Mouse (Mus musculus) kidney, adult 2 months (tissue): ENCODE measurements around the gene Lhfpl2. TPM values are rescaled to one million over a fixed set of nuclear protein-coding genes. Genes with fewer than 3 reads are reported as not detected.

Source experiments
- DNase-seq: peaks from one replicate; pipeline ENCODE4 v3.0.0; 2021
- H3K27ac ChIP-seq: fragments of 200-500 bp; 2 replicates; pipeline ENCODE4 v1.5.1; 2012; ENCODE audit warnings: low read depth, low read length, control low read depth, inconsistent platforms; ENCODE audit not compliant: insufficient read depth
- H3K27me3 ChIP-seq: fragments of 200-500 bp; replicated peaks from 2 replicates; pipeline ENCODE4 v1.6.1; 2012; ENCODE audit warnings: mild to moderate bottlenecking, moderate library complexity, low read length, inconsistent platforms; ENCODE audit not compliant: control insufficient read depth, insufficient read depth
- H3K36me3 ChIP-seq: fragments of 200-500 bp; 2 replicates; pipeline ENCODE4 v1.6.1; 2012; ENCODE audit warnings: mild to moderate bottlenecking, moderate library complexity, low read length, inconsistent platforms; ENCODE audit not compliant: control insufficient read depth, insufficient read depth
- H3K4me1 ChIP-seq: fragments of 200-500 bp; 2 replicates; pipeline ENCODE4 v1.6.1; 2011; ENCODE audit warnings: low read length; ENCODE audit not compliant: control insufficient read depth, insufficient read depth
- H3K4me3 ChIP-seq: fragments of 200-500 bp; 2 replicates; pipeline ENCODE4 v1.5.1; 2011; ENCODE audit warnings: mild to moderate bottlenecking, low read depth, low read length, control low read depth; ENCODE audit not compliant: insufficient read depth
- CTCF ChIP-seq: fragments of 200-500 bp; conservative IDR thresholded peaks from 2 replicates; pipeline ENCODE4 v1.5.1; 2011; ENCODE audit warnings: low read depth, mild to moderate bottlenecking, control low read depth, low read length, moderate library complexity, mixed read lengths; ENCODE audit not compliant: insufficient read depth, insufficient read length
- POLR2A ChIP-seq: fragments of 200-500 bp; IDR thresholded peaks from one replicate; pipeline ENCODE4 v1.6.1; 2011; ENCODE audit warnings: low read depth, low read length, control low read depth
- WGBS: fragments of 180-500 bp; shearing (Covaris S2); methylation state at CpG from one replicate; pipeline ENCODE4 v1.1.7; 2018; 5-methylcytosine and 5-hydroxymethylcytosine counted together
- polyA plus RNA-seq: library from polyadenylated mRNA; depleted of rRNA; stranded (reverse); fragments of >200 nt; gene quantifications from 2 replicates; pipeline ENCODE4 v1.2.3, GENCODE M21; 2012

The Lhfpl2 gene
- polyA plus RNA-seq, 1 experiment = 11.3 TPM

- H3K27me3 ChIP-seq = peaks cover 2% of the 10 kb centered on the region; the same call in 1 of the 2 replicates
- H3K36me3 ChIP-seq = no peaks in the 10 kb centered on the region
- TF ChIP-seq CTCF = peak; percentile 77
- TF ChIP-seq POLR2A = no peak
- peaks cover 16% of the 10 kb centered on the region for H3K4me1 ChIP-seq
- peak; percentile 57 for DNase-seq
- H3K4me3 ChIP-seq = no peak overlapping the region
- no peak overlapping the region for H3K27ac ChIP-seq
- WGBS = 89% methylated on average over 6 of the region's 6 CpGs
Measured at GRCm38 (mm10) chr13:94059778-94060177, 2.2 kb downstream of the Lhfpl2 start.

GRCm38 (mm10) chr13:94060461-94060860 is 2.9 kb downstream of the Lhfpl2 start:
- 88% methylated on average over 3 of the region's 3 CpGs for WGBS
- H3K4me3 ChIP-seq = no peak overlapping the region
- no peak for DNase-seq
- H3K36me3 ChIP-seq = no peaks in the 10 kb centered on the region
- peaks cover 16% of the 10 kb centered on the region for H3K4me1 ChIP-seq
- peaks cover 2% of the 10 kb centered on the region; the same call in 1 of the 2 replicates for H3K27me3 ChIP-seq
- TF ChIP-seq POLR2A (no peak), CTCF (no peak)
- no peak overlapping the region for H3K27ac ChIP-seq

GRCm38 (mm10) chr13:94061256-94061877 is 3.8 kb downstream of the Lhfpl2 start:
- TF ChIP-seq POLR2A (no peak), CTCF (no peak)
- Histone ChIP-seq H3K27me3 (peaks cover 2% of the 10 kb centered on the region; the same call in 1 of the 2 replicates), H3K4me3 (no peak overlapping the region), H3K27ac (no peak overlapping the region), H3K4me1 (peaks cover 16% of the 10 kb centered on the region), H3K36me3 (no peaks in the 10 kb centered on the region)
- whole genome bisulfite sequencing = 65% methylated on average over 9 of the region's 9 CpGs
- no peak for DNase-seq

DNA sequence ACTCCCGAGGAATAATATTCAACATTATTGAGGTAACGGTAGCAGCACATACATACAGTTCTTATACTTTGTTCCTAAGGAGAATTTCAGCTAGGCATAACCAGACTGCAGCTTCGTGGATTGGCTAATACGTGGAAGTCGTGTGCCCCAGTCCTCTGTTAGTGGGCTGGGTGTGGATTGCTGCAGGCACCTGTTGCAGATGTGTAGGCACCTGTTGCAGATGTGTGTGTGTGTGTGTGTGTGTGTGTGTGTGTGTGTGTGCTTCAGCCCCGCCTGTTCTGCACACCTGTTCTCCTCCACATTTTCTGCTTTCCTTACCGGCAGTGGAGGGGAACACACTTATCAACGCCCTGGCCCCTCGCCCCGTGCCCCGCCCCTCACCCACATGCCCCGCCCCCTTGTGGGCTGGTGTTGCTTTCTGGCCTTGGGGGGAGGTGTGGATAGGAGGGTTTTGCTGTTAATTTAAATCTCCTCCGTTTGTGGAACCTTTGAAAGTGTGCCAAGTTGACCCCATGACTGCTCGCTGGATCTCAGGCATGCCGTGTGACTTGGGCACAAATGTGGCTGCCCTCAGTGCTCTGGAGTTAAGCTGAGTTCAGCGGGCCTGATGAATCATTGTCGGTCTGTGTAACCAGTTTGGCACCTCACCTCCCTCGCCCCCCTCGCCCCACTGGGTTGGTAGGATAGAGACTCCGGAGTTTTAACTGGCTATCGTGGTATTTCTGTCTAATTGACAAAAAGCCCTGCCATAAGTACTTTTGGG is 4.9 kb downstream of the Lhfpl2 start:
- peaks cover 16% of the 10 kb centered on the region for H3K4me1 ChIP-seq
- no peaks in the 10 kb centered on the region for H3K36me3 ChIP-seq
- H3K27ac ChIP-seq = no peak overlapping the region
- DNase-seq = peak; percentile 77
- no peak overlapping the region for H3K4me3 ChIP-seq
- WGBS = 19% methylated on average over 21 of the region's 21 CpGs
- TF ChIP-seq POLR2A = no peak
- TF ChIP-seq CTCF = no peak
- peaks cover under 1% of the 10 kb centered on the region; the same call in 1 of the 2 replicates for H3K27me3 ChIP-seq

DNA sequence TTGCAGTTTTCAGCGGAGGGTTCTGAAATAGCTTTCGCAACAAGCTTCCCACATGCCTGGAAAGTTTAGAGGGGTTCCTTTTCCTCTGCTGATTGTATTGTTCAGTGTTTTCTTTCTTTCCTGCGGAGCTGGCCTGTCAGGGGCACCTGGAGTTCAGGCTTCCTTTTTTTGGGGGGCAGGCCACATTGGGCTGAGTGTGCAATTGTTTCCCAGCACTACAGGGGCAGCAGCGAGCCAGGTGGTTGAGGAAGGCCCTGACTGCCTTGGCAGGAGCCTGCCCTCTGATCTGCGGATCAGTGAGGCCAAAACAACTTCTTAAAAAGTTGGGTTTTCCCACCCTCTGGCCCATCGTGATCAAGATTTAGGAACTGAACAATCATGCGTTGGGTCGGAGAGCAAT is 5.6 kb downstream of the Lhfpl2 start:
- no peak overlapping the region for H3K27ac ChIP-seq
- TF ChIP-seq CTCF (0 out of 2 replicates have a peak, but pooled peaks have one; percentile 30), POLR2A (no peak)
- no peaks in the 10 kb centered on the region for H3K36me3 ChIP-seq
- 46% methylated on average over 8 of the region's 8 CpGs for WGBS
- DNase-seq = peak; percentile 30
- no peak overlapping the region for H3K4me3 ChIP-seq
- H3K4me1 ChIP-seq = peaks cover 15% of the 10 kb centered on the region
- H3K27me3 ChIP-seq = no peaks in the 10 kb centered on the region

GRCm38 (mm10) chr13:94064571-94064970 is 7.0 kb downstream of the Lhfpl2 start:
- H3K27me3 ChIP-seq = no peaks in the 10 kb centered on the region
- no peak overlapping the region for H3K27ac ChIP-seq
- TF ChIP-seq POLR2A (no peak), CTCF (no peak)
- no peaks in the 10 kb centered on the region for H3K36me3 ChIP-seq
- DNase-seq = peak; percentile 84
- peaks cover 13% of the 10 kb centered on the region for H3K4me1 ChIP-seq
- 34% methylated on average over 7 of the region's 7 CpGs for WGBS
- no peak overlapping the region for H3K4me3 ChIP-seq

GRCm38 (mm10) chr13:94065276-94066050 is 7.9 kb downstream of the Lhfpl2 start:
- peaks cover 13% of the 10 kb centered on the region for H3K4me1 ChIP-seq

More at GRCm38 (mm10) chr13:94065276-94066050, 7.9 kb downstream of the Lhfpl2 start:
- DNase-seq = no peak
- Histone ChIP-seq H3K4me3 (no peak overlapping the region), H3K27me3 (no peaks in the 10 kb centered on the region), H3K36me3 (no peaks in the 10 kb centered on the region), H3K27ac (no peak overlapping the region)
- TF ChIP-seq POLR2A (no peak), CTCF (no peak)
- WGBS = 79% methylated on average over 11 of the region's 11 CpGs
